ENCODE assay signal across 8 mouse cellular contexts in the genomic region with DNA sequence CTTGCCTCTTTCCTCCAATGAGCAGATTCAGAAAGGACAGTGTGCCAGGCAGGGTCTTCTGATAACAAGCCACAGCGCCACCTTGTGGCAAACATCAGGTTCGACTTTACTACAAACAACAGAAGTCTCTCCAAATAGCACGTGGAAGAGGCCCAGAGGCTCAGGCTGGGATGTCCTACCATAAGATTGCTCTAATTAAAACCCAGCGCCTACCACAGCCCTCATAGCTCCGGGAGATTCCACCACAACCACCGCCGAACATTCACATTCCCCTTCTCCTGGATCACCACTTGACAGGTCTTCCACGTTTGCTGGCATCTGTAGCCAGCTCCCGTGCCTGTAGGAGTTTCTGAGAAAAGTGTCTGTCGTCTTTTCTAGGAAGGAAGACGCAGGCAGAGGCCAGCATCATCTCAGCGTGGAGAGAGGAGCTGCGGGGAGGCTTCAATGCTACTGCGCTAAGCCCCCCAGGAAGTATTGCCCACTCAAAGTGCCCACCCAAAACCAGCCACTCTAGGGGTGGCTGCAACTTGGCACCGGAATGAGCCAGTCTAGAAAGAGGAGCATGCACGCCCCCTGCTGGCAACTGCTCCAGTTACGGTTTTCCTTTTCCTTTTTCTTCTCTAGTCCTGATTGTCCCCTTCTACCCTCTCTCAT. TPM values are rescaled to one million over a fixed set of nuclear protein-coding genes. Genes with fewer than 3 reads are reported as not detected.
DNase-seq lines count a peak whose midpoint lies in the region; ATAC-seq and TF ChIP-seq lines count a peak whose summit lies in the region.

No protein-coding gene starts in this region.

- H3ac ChIP-seq in myocyte (ENCODE audit: control insufficient read depth, insufficient read length): no peak overlapping the region

- H3K27ac ChIP-seq in heart, adult 2 months: peak overlapping the region; percentile 84
- H3K27ac ChIP-seq in liver, embryonic 11.5 days (ENCODE audit: low read depth, low read length): peak overlapping the region; percentile 23; the same call in 1 of the 2 replicates

- 14% methylated on average over 17 of the region's 17 CpGs for WGBS in heart, adult 2 months
- 6% methylated on average over 17 of the region's 17 CpGs for WGBS in liver, embryonic 11.5 days

- peak; percentile 42 for ATAC-seq in liver, embryonic 11.5 days (replicated peaks; ENCODE audit: low FRiP score)

- intact Hi-C loops in heart, adult 2 months (cut with DNase I): no loop called here

- peak; percentile 68 for TF ChIP-seq CTCF in heart, adult 2 months (IDR thresholded peaks at IDR 0.05)

- no peak overlapping the region for H3K4me3 ChIP-seq in heart, adult 2 months
- H3K4me3 ChIP-seq in liver, embryonic 11.5 days (ENCODE audit: low read depth, low read length): peak overlapping the region; percentile 5; the same call in 1 of the 2 replicates
- H3K4me3 ChIP-seq in myocyte: no peak overlapping the region

- no peaks in the 10 kb centered on the region for H3K79me2 ChIP-seq in heart, adult 2 months (replicated peaks; ENCODE audit: control insufficient read depth, insufficient read depth, low read length)
- H3K79me2 ChIP-seq in myocyte (ENCODE audit: control insufficient read depth, insufficient read depth): no peaks in the 10 kb centered on the region

- no peaks in the 10 kb centered on the region for H3K36me3 ChIP-seq in heart, adult 2 months (ENCODE audit: control insufficient read depth, insufficient read depth, low read length)
- H3K36me3 ChIP-seq in liver, embryonic 11.5 days (ENCODE audit: control insufficient read depth, insufficient read depth, low read length): no peaks in the 10 kb centered on the region
- H3K36me3 ChIP-seq in myocyte (ENCODE audit: control insufficient read depth, insufficient read depth): no peaks in the 10 kb centered on the region

- no peak for TF ChIP-seq EP300 in heart, adult 2 months (IDR thresholded peaks at IDR 0.05; ENCODE audit: insufficient read depth, low read depth, low read length)

- DNase-seq in 416B (ENCODE audit: low read depth): peak; percentile 96
- DNase-seq in adrenal gland, adult 2 months: peak; percentile 72
- DNase-seq in embryo, embryonic 11.5 days (ENCODE audit: low read depth, low spot score): peak; percentile 84
- peak; percentile 64 to 70 for DNase-seq in heart, adult 2 months
- peak; percentile 75 for DNase-seq in kidney, adult 18-20 months
- DNase-seq in liver, embryonic 11.5 days (ENCODE audit: low spot score): peak; percentile 77
- peak; percentile 80 to 90 for DNase-seq in spleen, postnatal 4 days (ENCODE audit: low spot score in 2 of 2)

- H3K9me3 ChIP-seq in liver, embryonic 11.5 days (ENCODE audit: control insufficient read depth, low read length): no peaks in the 10 kb centered on the region

- peak overlapping the region; percentile 56 for H3K4me2 ChIP-seq in liver, embryonic 11.5 days
- H3K4me2 ChIP-seq in myocyte (ENCODE audit: low read depth): peak overlapping the region; percentile 70

- no peak for TF ChIP-seq POLR2A in heart, adult 2 months (IDR thresholded peaks at IDR 0.05; ENCODE audit: insufficient read depth, low read depth, low read length)
- TF ChIP-seq POLR2A in myocyte (IDR thresholded peaks at IDR 0.05; ENCODE audit: insufficient read length, low read depth): no peak

- no peaks in the 10 kb centered on the region for H3K27me3 ChIP-seq in heart, adult 2 months (ENCODE audit: control insufficient read depth, insufficient read depth, low read length)
- H3K27me3 ChIP-seq in liver, embryonic 11.5 days (replicated peaks; ENCODE audit: control insufficient read depth, insufficient read depth, low read length): no peaks in the 10 kb centered on the region
- no peaks in the 10 kb centered on the region for H3K27me3 ChIP-seq in myocyte (ENCODE audit: control insufficient read depth, insufficient read depth, insufficient read length)

- peaks cover 16% of the 10 kb centered on the region for H3K4me1 ChIP-seq in heart, adult 2 months (ENCODE audit: control insufficient read depth, insufficient read depth, low read length)
- H3K4me1 ChIP-seq in liver, embryonic 11.5 days (replicated peaks; ENCODE audit: control insufficient read depth, insufficient read depth, low read length): peaks cover 42% of the 10 kb centered on the region

- H3K9ac ChIP-seq in heart, adult 2 months (ENCODE audit: low read depth, low read length): no peak overlapping the region
- H3K9ac ChIP-seq in liver, embryonic 11.5 days (ENCODE audit: low read depth, low read length): peak overlapping the region; percentile 28

TF ChIP-seq in myocyte, 11 proteins besides CTCF, POLR2A, EP300 and RAD21:
- TF ChIP-seq MYOG (IDR thresholded peaks at IDR 0.05; ENCODE audit: control insufficient read depth in 1 of 3, insufficient read depth in 1 of 3, insufficient read length in 2 of 3, low read depth in 2 of 3) (no peak), MYOD1 (IDR thresholded peaks at IDR 0.05; ENCODE audit: control insufficient read depth in 1 of 3, insufficient read length in 2 of 3, low read depth in 2 of 3) (no peak), USF1 (IDR thresholded peaks at IDR 0.05; ENCODE audit: low read depth) (no peak), TCF3 (IDR thresholded peaks at IDR 0.05; ENCODE audit: insufficient read length, low read depth) (no peak), SRF (IDR thresholded peaks at IDR 0.05; ENCODE audit: control insufficient read depth, insufficient read length, low read depth) (no peak), TCF12 (IDR thresholded peaks at IDR 0.05; ENCODE audit: insufficient read depth, poor library complexity, severe bottlenecking) (no peak), POLR2AphosphoS2 (IDR thresholded peaks at IDR 0.05; ENCODE audit: insufficient read length, low read depth) (no peak), E2F4 (IDR thresholded peaks at IDR 0.05; ENCODE audit: insufficient read depth) (no peak), MAX (IDR thresholded peaks at IDR 0.05; ENCODE audit: low read depth) (no peak), CEBPB (IDR thresholded peaks at IDR 0.05; ENCODE audit: insufficient read depth, poor library complexity, severe bottlenecking) (no peak), REST (IDR thresholded peaks at IDR 0.05; ENCODE audit: insufficient read depth, insufficient read length) (no peak)

RNA-seq across cellular contexts. Expression of a gene that starts 4.8 kb away (rescaled TPM):
- 10 to 100 TPM; 59.2 to 77.6 TPM for total RNA-seq in adrenal gland, adult 2 months (2021)
- polyA plus RNA-seq in adrenal gland, adult 2 months (2012; rRNA removed): 81.6 and 83.0 TPM in 2 replicates
- 1 to 10 TPM; 5.6 to 8.3 TPM for total RNA-seq in heart, adult 2 months (2021)
- 6.6 and 10.2 TPM in 2 replicates for polyA plus RNA-seq in heart, adult 2 months (2012; rRNA removed)
- 54.4 and 59.0 TPM in 2 replicates for polyA plus RNA-seq in liver, embryonic 11.5 days (2014; fragmentation: Nextera tagmentation; extraction: Ambion mirVana)
- polyA plus RNA-seq in myocyte (2012; fragmentation: generic; extraction: Trizol): 47.1 TPM

RNA-seq across cellular contexts. Expression of a gene that starts 28.5 kb away (rescaled TPM):
- 100 to 1,000 TPM; 196 to 221 TPM for total RNA-seq in adrenal gland, adult 2 months (2021)
- 213 and 280 TPM in 2 replicates for polyA plus RNA-seq in adrenal gland, adult 2 months (2012; rRNA removed)
- 100 to 1,000 TPM; 441 to 506 TPM for total RNA-seq in heart, adult 2 months (2021)
- polyA plus RNA-seq in heart, adult 2 months (2012; rRNA removed): 228 and 349 TPM in 2 replicates
- 312 and 324 TPM in 2 replicates for polyA plus RNA-seq in liver, embryonic 11.5 days (2014; fragmentation: Nextera tagmentation; extraction: Ambion mirVana)
- polyA plus RNA-seq in myocyte (2012; fragmentation: generic; extraction: Trizol): 314 TPM
